Mouse (Mus musculus) kidney, adult 10 weeks (tissue): ENCODE results near the gene Stfa2l1. TPM values are rescaled to one million over a fixed set of nuclear protein-coding genes. Genes with fewer than 3 reads are reported as not detected.

Experiments
- polyA plus RNA-seq: library from polyadenylated mRNA; stranded (reverse); fragments of 350-450 nt; fragmentation: Illumina TruSeq; extraction: RNeasy Lipid Tissue Mini Kit (QIAGEN cat#74804); gene quantifications from one replicate; pipeline ENCODE4 v1.2.3, GENCODE M21; 2014; ENCODE audit warnings: low read depth, low replicate concordance

Stfa2l1 gene
- polyA plus RNA-seq, result not detected

GRCm38 (mm10) chr16:36156402-36156975 is at the start of gene Stfa2l1:
TSS of gene Stfa2l1 (plus strand) at chr16:36156811.

DNA sequence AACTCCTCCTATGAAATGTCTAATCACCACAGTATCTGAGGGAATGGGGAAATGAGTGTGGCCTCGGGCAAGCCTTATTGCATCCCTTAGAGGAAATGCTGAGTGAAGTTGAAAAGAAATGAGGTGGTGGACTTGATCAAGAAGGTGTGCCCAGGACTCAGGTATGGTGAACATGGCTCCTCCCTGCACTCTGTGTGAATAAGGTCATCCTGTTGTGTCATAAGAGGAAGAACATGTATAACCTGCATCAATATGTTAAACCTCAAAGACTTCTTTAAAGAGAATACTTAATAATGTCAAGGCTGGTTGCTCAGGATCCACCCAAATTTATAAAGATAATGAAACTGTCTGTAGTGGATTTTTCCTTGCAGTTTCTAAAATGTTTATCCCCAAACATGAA is 25.5 kb upstream of the Stfa2l1 start, which contains the start of gene Csta1:
TSS of gene Csta1 (minus strand) at position 101 of the 400 bp plus-strand sequence.

DNA sequence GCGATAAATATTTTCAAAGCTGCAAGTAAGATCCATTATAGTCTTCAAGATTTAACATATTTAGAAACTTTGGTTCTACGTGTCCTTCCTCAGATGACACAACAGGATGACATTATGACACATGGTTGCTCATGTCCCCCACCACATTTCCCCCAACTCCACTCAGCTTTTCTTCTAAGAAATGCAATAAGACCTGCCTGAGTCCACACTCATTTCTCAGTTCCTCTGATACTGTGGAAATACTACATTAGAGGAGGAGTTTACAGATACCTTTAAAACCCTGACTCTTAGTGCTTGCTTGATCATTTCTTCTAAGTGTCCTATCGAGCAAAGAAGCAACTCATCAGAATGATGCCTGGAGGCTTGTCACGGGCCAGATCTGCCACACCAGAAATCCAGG is 27.3 kb downstream of the Stfa2l1 start, which contains the start of gene Gm5483:
TSS of gene Gm5483 (plus strand) at position 301 of the 400 bp plus-strand sequence.

DNA sequence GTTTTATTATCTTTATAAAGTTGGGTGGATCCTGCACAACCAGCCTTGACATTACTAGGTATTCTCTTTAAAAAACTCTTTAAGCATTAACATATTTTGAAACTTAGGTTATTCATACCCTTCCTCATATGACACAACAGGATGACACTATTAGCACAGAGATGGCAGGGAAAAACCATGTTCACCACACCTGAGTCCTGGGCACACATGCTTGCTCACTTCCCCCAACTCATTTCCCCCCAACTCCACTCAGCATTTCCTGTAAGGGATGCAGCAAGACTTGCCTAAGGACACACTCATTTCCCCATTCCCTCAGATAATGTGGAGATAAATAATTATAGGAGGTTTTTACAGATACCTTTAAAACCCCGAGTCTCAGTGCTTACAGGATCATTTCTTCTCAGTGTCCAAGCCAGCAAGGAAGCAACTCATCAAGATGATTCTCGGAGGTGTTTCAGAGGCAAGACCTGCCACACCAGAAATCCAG is 53.4 kb downstream of the Stfa2l1 start, which contains the start of gene Gm5416:
TSS of gene Gm5416 (plus strand) at position 437 of the 487 bp plus-strand sequence.

Other genes with a start within 250 kb of the Stfa2l1 start
- gene Parp9, start 218.3 kb upstream of the Stfa2l1 start, polyA plus RNA-seq, result 22.2 TPM
- gene Dtx3l, start 217.7 kb upstream of the Stfa2l1 start, polyA plus RNA-seq, result 10.8 TPM
- 72.4 TPM for gene Kpna1, start 178.1 kb upstream of the Stfa2l1 start, polyA plus RNA-seq
- 8.0 TPM for gene Wdr5b, start 115.6 kb upstream of the Stfa2l1 start, polyA plus RNA-seq
- 120 TPM for gene Fam162a, start 85.2 kb upstream of the Stfa2l1 start, polyA plus RNA-seq
- 186 TPM for gene Ccdc58, start 85.1 kb upstream of the Stfa2l1 start, polyA plus RNA-seq
- gene Csta1, start 25.6 kb upstream of the Stfa2l1 start, polyA plus RNA-seq, result not detected
- gene Gm5483, start 27.4 kb downstream of the Stfa2l1 start, polyA plus RNA-seq, result not detected
- not detected for gene Gm5416, start 53.6 kb downstream of the Stfa2l1 start, polyA plus RNA-seq
- not detected for gene 2010005H15Rik, start 64.7 kb downstream of the Stfa2l1 start, polyA plus RNA-seq
- gene Stfa1, start 120.1 kb downstream of the Stfa2l1 start, polyA plus RNA-seq, result not detected
- gene BC117090, start 177.5 kb downstream of the Stfa2l1 start, polyA plus RNA-seq, result not detected
- not detected for gene BC100530, start 210.9 kb downstream of the Stfa2l1 start, polyA plus RNA-seq